ENCODE assay signal across 18 mouse cellular contexts in the genomic region with DNA sequence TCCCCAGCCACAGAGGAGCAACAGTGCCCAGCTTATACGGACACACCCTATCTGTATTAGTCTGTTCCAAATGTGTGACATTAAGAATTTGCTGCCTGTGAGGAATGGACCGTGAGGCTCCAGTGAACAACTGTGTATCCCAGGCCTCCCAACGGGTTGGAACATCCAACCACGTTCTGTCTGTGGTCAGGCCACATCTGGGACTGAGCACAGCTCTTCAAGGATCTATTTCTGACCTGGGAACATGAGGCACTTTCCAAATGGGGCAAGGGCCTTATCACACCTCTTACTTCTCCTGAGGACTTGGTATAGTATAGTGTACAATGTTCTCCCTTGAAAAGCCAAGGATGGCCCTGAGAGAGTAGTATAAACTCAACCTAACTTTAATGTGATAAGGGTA. TPM values are rescaled to one million over a fixed set of nuclear protein-coding genes. Genes with fewer than 3 reads are reported as not detected.
DNase-seq lines count a peak whose midpoint lies in the region; ATAC-seq and TF ChIP-seq lines count a peak whose summit lies in the region.
"Had no signal": no experiment of that assay in that cellular context is flagged by ENCODE, and none has a peak within 500 bp of the region (broad histone marks: within the 10 kb centered on the region; RNA-seq: fewer than 3 reads in every experiment).

No protein-coding gene starts in this region.

- H3K4me3 ChIP-seq in heart, adult 2 months = no peak overlapping the region
- no peak overlapping the region for H3K4me3 ChIP-seq in liver, embryonic 16.5 days (ENCODE audit: low read depth, low read length)
- H3K4me3 ChIP-seq in liver, embryonic 11.5 days (ENCODE audit: low read depth, low read length) = no peak overlapping the region
- H3K4me3 ChIP-seq in heart, embryonic 16.5 days (ENCODE audit: low read length) = no peak overlapping the region
- H3K4me3 ChIP-seq: embryonic facial prominence, embryonic 10.5 days; forebrain, embryonic 13.5 days; intestine, embryonic 15.5 days had no signal

- no peak for TF ChIP-seq POLR2A in heart, adult 2 months (IDR thresholded peaks at IDR 0.05; ENCODE audit: insufficient read depth, low read depth, low read length)

- intact Hi-C loops in heart, adult 2 months (cut with DNase I) = no loop called here

- TF ChIP-seq CTCF in heart, adult 2 months (IDR thresholded peaks at IDR 0.05) = no peak

- TF ChIP-seq EP300 in heart, adult 2 months (IDR thresholded peaks at IDR 0.05; ENCODE audit: insufficient read depth, low read depth, low read length) = no peak

- no peaks in the 10 kb centered on the region; the same call in 1 of the 2 replicates for H3K79me2 ChIP-seq in heart, adult 2 months (replicated peaks; ENCODE audit: control insufficient read depth, insufficient read depth, low read length)

- no peaks in the 10 kb centered on the region for H3K9me3 ChIP-seq in liver, embryonic 16.5 days (replicated peaks; ENCODE audit: control insufficient read depth, low read length)
- H3K9me3 ChIP-seq in liver, embryonic 11.5 days (ENCODE audit: control insufficient read depth, low read length) = no peaks in the 10 kb centered on the region
- H3K9me3 ChIP-seq in heart, embryonic 16.5 days (replicated peaks; ENCODE audit: control insufficient read depth, low read length) = 0 out of 2 replicates have a peak, but pooled peaks cover 5% of the 10 kb centered on the region
- H3K9me3 ChIP-seq: intestine, embryonic 15.5 days had no signal

- peak in 1 of 2 experiments; percentile 42 for DNase-seq in heart, adult 2 months
- no peak for DNase-seq in heart, postnatal 4 days
- no peak for DNase-seq in liver, embryonic 11.5 days (ENCODE audit: low spot score)
- DNase-seq in cerebellum, adult 9-11 months = no peak
- no peak for DNase-seq in ovary, postnatal 36 days (ENCODE audit: low spot score)
- DNase-seq: adrenal gland, adult 2 months; adrenal gland, postnatal 25 days; cerebellum, adult 18-20 months; cerebellum, postnatal 10 days; forebrain, postnatal 0 days; gastrocnemius, postnatal 36 days; kidney, adult 18-20 months had no signal

- peaks cover 1% of the 10 kb centered on the region; the same call in 1 of the 2 replicates for H3K4me1 ChIP-seq in heart, adult 2 months (ENCODE audit: control insufficient read depth, insufficient read depth, low read length)
- no peaks in the 10 kb centered on the region for H3K4me1 ChIP-seq in liver, embryonic 16.5 days (ENCODE audit: control insufficient read depth, low read depth, low read length)
- H3K4me1 ChIP-seq in liver, embryonic 11.5 days (replicated peaks; ENCODE audit: control insufficient read depth, insufficient read depth, low read length) = 0 out of 2 replicates have a peak, but pooled peaks cover 2% of the 10 kb centered on the region
- 0 out of 2 replicates have a peak, but pooled peaks cover 2% of the 10 kb centered on the region for H3K4me1 ChIP-seq in heart, embryonic 16.5 days (ENCODE audit: control insufficient read depth, insufficient read depth, low read length)
- H3K4me1 ChIP-seq: embryonic facial prominence, embryonic 10.5 days; forebrain, embryonic 13.5 days; intestine, embryonic 15.5 days had no signal

- no peak overlapping the region for H3K9ac ChIP-seq in heart, adult 2 months (ENCODE audit: low read depth, low read length)
- no peak overlapping the region for H3K9ac ChIP-seq in liver, embryonic 16.5 days (ENCODE audit: low read depth, low read length)
- H3K9ac ChIP-seq in liver, embryonic 11.5 days (ENCODE audit: low read depth, low read length) = no peak overlapping the region
- H3K9ac ChIP-seq in heart, embryonic 16.5 days (ENCODE audit: low read length) = no peak overlapping the region
- H3K9ac ChIP-seq: forebrain, embryonic 13.5 days; forebrain, postnatal 0 days; hindbrain, embryonic 14.5 days; intestine, embryonic 15.5 days had no signal

- ATAC-seq in liver, embryonic 16.5 days (ENCODE audit: low read depth) = 0 out of 2 replicates have a peak, but pooled peaks have one; percentile 9
- ATAC-seq in liver, embryonic 11.5 days (replicated peaks; ENCODE audit: low FRiP score) = no peak
- ATAC-seq in heart, embryonic 16.5 days (replicated peaks; ENCODE audit: extremely low read depth, insufficient read depth, low FRiP score) = peak; percentile 82
- ATAC-seq: forebrain, embryonic 13.5 days; forebrain, postnatal 0 days; intestine, embryonic 15.5 days had no signal

- H3K4me2 ChIP-seq in liver, embryonic 16.5 days (ENCODE audit: low read depth, low read length) = no peak overlapping the region
- H3K4me2 ChIP-seq in liver, embryonic 11.5 days = no peak overlapping the region
- no peak overlapping the region for H3K4me2 ChIP-seq in heart, embryonic 16.5 days (ENCODE audit: low read depth, low read length)
- H3K4me2 ChIP-seq: forebrain, embryonic 13.5 days; hindbrain, embryonic 14.5 days; intestine, embryonic 15.5 days had no signal

- WGBS in heart, adult 2 months = 54% methylated on average over 4 of the region's 4 CpGs
- 65% methylated on average over 4 of the region's 4 CpGs for WGBS in liver, embryonic 16.5 days (ENCODE audit: insufficient replicate concordance)
- WGBS in liver, embryonic 11.5 days = 79% methylated on average over 4 of the region's 4 CpGs
- WGBS in heart, embryonic 16.5 days = 55% methylated on average over 4 of the region's 4 CpGs

- peak overlapping the region; percentile 44 for H3K27ac ChIP-seq in heart, adult 2 months
- H3K27ac ChIP-seq in liver, embryonic 16.5 days (ENCODE audit: low read length) = no peak overlapping the region
- no peak overlapping the region for H3K27ac ChIP-seq in liver, embryonic 11.5 days (ENCODE audit: low read depth, low read length)
- peak overlapping the region; percentile 71 for H3K27ac ChIP-seq in heart, embryonic 16.5 days (ENCODE audit: low read length)
- H3K27ac ChIP-seq: embryonic facial prominence, embryonic 10.5 days; forebrain, embryonic 13.5 days; hindbrain, embryonic 14.5 days; intestine, embryonic 15.5 days had no signal

- H3K36me3 ChIP-seq in heart, adult 2 months (ENCODE audit: control insufficient read depth, insufficient read depth, low read length) = peaks cover 7% of the 10 kb centered on the region
- H3K36me3 ChIP-seq in liver, embryonic 16.5 days (ENCODE audit: control insufficient read depth, insufficient read depth) = no peaks in the 10 kb centered on the region
- peaks cover 5% of the 10 kb centered on the region for H3K36me3 ChIP-seq in liver, embryonic 11.5 days (ENCODE audit: control insufficient read depth, insufficient read depth, low read length)
- H3K36me3 ChIP-seq in heart, embryonic 16.5 days (ENCODE audit: control insufficient read depth, insufficient read depth) = peaks cover 26% of the 10 kb centered on the region; the same call in 1 of the 2 replicates
- H3K36me3 ChIP-seq: intestine, embryonic 15.5 days had no signal

- no peaks in the 10 kb centered on the region for H3K27me3 ChIP-seq in heart, adult 2 months (ENCODE audit: control insufficient read depth, insufficient read depth, low read length)
- peaks cover 9% of the 10 kb centered on the region; the same call in 1 of the 2 replicates for H3K27me3 ChIP-seq in liver, embryonic 16.5 days (ENCODE audit: control insufficient read depth, insufficient read depth, low read depth, low read length)
- H3K27me3 ChIP-seq in liver, embryonic 11.5 days (replicated peaks; ENCODE audit: control insufficient read depth, insufficient read depth, low read length) = peaks cover 30% of the 10 kb centered on the region
- H3K27me3 ChIP-seq in heart, embryonic 16.5 days (ENCODE audit: control insufficient read depth, insufficient read depth, low read length) = peaks cover 16% of the 10 kb centered on the region

RNA-seq across cellular contexts. Expression of a gene that starts 19.9 kb away (rescaled TPM):
- 10 to 100 TPM; 65.1 to 66.2 TPM for total RNA-seq in heart, adult 2 months (2021)
- 36.9 and 63.5 TPM in 2 replicates for polyA plus RNA-seq in heart, adult 2 months (2012; rRNA removed)
- 100 to 1,000 TPM; 356 to 401 TPM for total RNA-seq in heart, postnatal 4 days (2021)
- 209 and 240 TPM in 2 replicates for polyA plus RNA-seq in liver, embryonic 16.5 days (2015; fragmentation: Nextera tagmentation; extraction: Ambion mirVana)
- 172 and 195 TPM in 2 replicates for polyA plus RNA-seq in liver, embryonic 11.5 days (2014; fragmentation: Nextera tagmentation; extraction: Ambion mirVana)
- 496 and 553 TPM in 2 replicates for polyA plus RNA-seq in heart, embryonic 16.5 days (2015; fragmentation: Nextera tagmentation; extraction: Ambion mirVana)

Comparison
In these comparisons a context has a peak if more than half of its experiments do, and no peak if none do; other contexts are left out.
1. H3K27ac ChIP-seq: peak in heart, adult 2 months (single experiment) and heart, embryonic 16.5 days (single experiment); none in liver, embryonic 16.5 days (single experiment) and liver, embryonic 11.5 days (single experiment).